Mouse (Mus musculus) megakaryocyte, embryonic 14.5 days (primary cell): Measurements from ENCODE around the gene Larp1.

Experiments used
- FLI1 ChIP-seq: IDR thresholded peaks from 2 replicates; pipeline ENCODE4 v1.6.1; 2012; ENCODE audit warnings: low read length, inconsistent platforms, mixed read lengths
- GATA1 ChIP-seq: IDR thresholded peaks from 3 replicates; pipeline ENCODE4 v1.6.1; 2012; ENCODE audit warnings: mixed read lengths, low read length, inconsistent platforms, borderline replicate concordance

DNA sequence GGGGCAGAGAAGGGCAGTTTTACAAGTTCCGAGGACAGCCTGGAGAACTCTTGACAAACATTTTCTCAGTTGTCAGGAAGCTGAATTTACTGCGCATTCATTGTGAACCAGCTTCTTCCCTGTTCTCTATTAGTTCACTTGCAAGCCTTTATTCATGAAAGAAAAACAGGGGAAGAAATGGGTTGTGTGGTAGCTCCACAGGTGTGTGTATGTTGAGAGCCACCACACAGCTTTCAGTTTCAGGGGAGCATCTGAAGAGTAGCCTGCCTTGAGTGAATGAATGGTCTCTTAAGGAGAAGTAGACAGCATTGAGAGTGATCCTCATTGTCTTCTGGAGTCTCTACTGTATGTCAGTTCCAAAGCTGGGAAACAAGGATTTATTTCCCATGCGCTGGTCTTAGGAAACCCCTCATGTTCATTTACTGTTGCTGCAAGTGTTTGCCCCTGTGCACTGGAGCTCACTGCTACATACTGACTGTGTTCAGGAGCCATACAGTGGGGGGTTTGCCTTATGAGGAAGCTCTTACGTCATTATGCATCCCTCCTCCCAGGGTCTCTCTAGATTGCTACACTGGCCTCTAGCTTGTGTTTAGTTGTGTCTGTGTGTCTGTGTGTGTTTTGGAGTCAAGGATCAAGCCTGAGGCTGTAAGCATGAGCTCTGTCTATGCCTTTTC, 98.9 kb downstream of the Larp1 start:
- TF ChIP-seq GATA1 (no peak), FLI1 (no peak)
